ENCODE assay signal across 9 mouse cellular contexts in the genomic region with DNA sequence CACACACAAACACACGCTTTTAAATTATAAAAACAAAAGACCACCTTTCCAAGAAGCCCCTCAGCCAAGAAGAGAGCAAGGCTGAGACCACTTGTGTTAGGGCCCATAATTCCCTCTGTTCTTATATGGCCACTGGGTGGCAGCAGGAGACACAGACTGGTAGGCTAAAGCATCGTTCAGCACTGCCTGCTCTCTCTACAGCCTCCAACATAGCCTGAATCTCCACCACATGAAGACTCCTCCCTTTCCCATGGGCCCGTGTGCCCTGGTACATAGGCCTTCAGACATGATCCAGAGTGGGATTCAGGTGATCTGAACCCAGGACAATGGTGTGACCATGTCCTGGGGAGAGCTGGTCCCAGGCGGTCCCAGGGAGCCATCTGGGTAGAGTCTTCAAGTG. TPM values are rescaled to one million over a fixed set of nuclear protein-coding genes. Genes with fewer than 3 reads are reported as not detected.
DNase-seq lines count a peak whose midpoint lies in the region; ATAC-seq lines count a peak whose summit lies in the region.
"Had no signal": no experiment of that assay in that cellular context is flagged by ENCODE, and none has a peak within 500 bp of the region (broad histone marks: within the 10 kb centered on the region; RNA-seq: fewer than 3 reads in every experiment).

No protein-coding gene starts in this region.

- no peak overlapping the region for H3K4me3 ChIP-seq in kidney, embryonic 14.5 days (ENCODE audit: low read length)
- no peak overlapping the region for H3K4me3 ChIP-seq in limb, embryonic 15.5 days
- no peak overlapping the region for H3K4me3 ChIP-seq in midbrain, embryonic 16.5 days (ENCODE audit: low read depth, low read length)
- H3K4me3 ChIP-seq: erythroblast, embryonic 14.5 days had no signal

- WGBS in kidney, embryonic 14.5 days = 34% methylated on average over 4 of the region's 4 CpGs
- 32% methylated on average over 4 of the region's 4 CpGs for WGBS in limb, embryonic 15.5 days
- 26% methylated on average over 4 of the region's 4 CpGs for WGBS in midbrain, embryonic 16.5 days

- H3K9ac ChIP-seq in kidney, embryonic 14.5 days (ENCODE audit: low read depth, low read length) = no peak overlapping the region
- no peak overlapping the region for H3K9ac ChIP-seq in limb, embryonic 15.5 days
- H3K9ac ChIP-seq in midbrain, embryonic 16.5 days (ENCODE audit: low read depth, low read length) = no peak overlapping the region

- H3K27me3 ChIP-seq in kidney, embryonic 14.5 days (ENCODE audit: control insufficient read depth, insufficient read depth, low read length) = no peaks in the 10 kb centered on the region
- H3K27me3 ChIP-seq in limb, embryonic 15.5 days = no peaks in the 10 kb centered on the region
- H3K27me3 ChIP-seq in midbrain, embryonic 16.5 days (ENCODE audit: control insufficient read depth, insufficient read depth, low read depth, low read length) = no peaks in the 10 kb centered on the region

- DNase-seq in urinary bladder, postnatal 36 days (ENCODE audit: low spot score in 2 of 2) = peak; percentile 49 to 53
- DNase-seq in urinary bladder, adult 18-20 months (ENCODE audit: low spot score in 2 of 2) = no peak
- DNase-seq in cerebellum, postnatal 4 days (ENCODE audit: low spot score in 2 of 2) = peak; percentile 43 to 68
- peak; percentile 58 for DNase-seq in thymus, postnatal 25 days

- peak; percentile 73 for ATAC-seq in granulocyte monocyte progenitor cell, adult 5-6 weeks (replicated peaks; ENCODE audit: poor library complexity, severe bottlenecking)
- ATAC-seq in kidney, embryonic 14.5 days (ENCODE audit: low FRiP score, low TSS enrichment) = peak; percentile 68
- peak; percentile 15; the same call in 1 of the 2 replicates for ATAC-seq in limb, embryonic 15.5 days (ENCODE audit: insufficient number of reproducible peaks, low FRiP score, low TSS enrichment, low read depth)
- peak; percentile 88 for ATAC-seq in midbrain, embryonic 16.5 days

- H3K4me1 ChIP-seq in kidney, embryonic 14.5 days (ENCODE audit: control insufficient read depth, insufficient read depth, low read length) = 0 out of 2 replicates have a peak, but pooled peaks cover 4% of the 10 kb centered on the region
- peaks cover 24% of the 10 kb centered on the region for H3K4me1 ChIP-seq in limb, embryonic 15.5 days
- no peaks in the 10 kb centered on the region for H3K4me1 ChIP-seq in midbrain, embryonic 16.5 days (ENCODE audit: control insufficient read depth, insufficient read depth, low read length)

- H3K36me3 ChIP-seq in kidney, embryonic 14.5 days (ENCODE audit: control insufficient read depth, insufficient read depth, low read length) = peaks cover 23% of the 10 kb centered on the region; the same call in 1 of the 2 replicates
- H3K36me3 ChIP-seq in limb, embryonic 15.5 days = peaks cover 22% of the 10 kb centered on the region
- peaks cover 6% of the 10 kb centered on the region; the same call in 1 of the 2 replicates for H3K36me3 ChIP-seq in midbrain, embryonic 16.5 days (ENCODE audit: control insufficient read depth, insufficient read depth, low read length)

- H3K9me3 ChIP-seq in kidney, embryonic 14.5 days (ENCODE audit: control insufficient read depth, low read length) = no peaks in the 10 kb centered on the region
- H3K9me3 ChIP-seq in limb, embryonic 15.5 days = no peaks in the 10 kb centered on the region
- no peaks in the 10 kb centered on the region for H3K9me3 ChIP-seq in midbrain, embryonic 16.5 days (replicated peaks; ENCODE audit: control insufficient read depth, low read length, poor library complexity, severe bottlenecking)

- no peak overlapping the region for H3K27ac ChIP-seq in kidney, embryonic 14.5 days (ENCODE audit: low read depth, low read length)
- H3K27ac ChIP-seq in limb, embryonic 15.5 days = peak overlapping the region; percentile 64; the same call in 1 of the 2 replicates
- H3K27ac ChIP-seq in midbrain, embryonic 16.5 days (ENCODE audit: low read length) = no peak overlapping the region

- H3K4me2 ChIP-seq in kidney, embryonic 14.5 days (replicated peaks; ENCODE audit: low read depth, low read length) = no peak overlapping the region
- no peak overlapping the region for H3K4me2 ChIP-seq in limb, embryonic 15.5 days
- no peak overlapping the region for H3K4me2 ChIP-seq in midbrain, embryonic 16.5 days (ENCODE audit: low read length)

RNA-seq across cellular contexts. Expression of gene Myl3, which starts 24.9 kb away (rescaled TPM):
- not detected in 2 replicates for total RNA-seq in granulocyte monocyte progenitor cell, adult 5-6 weeks (2014; fragmentation: Nextera tagmentation)
- total RNA-seq in granulocyte monocyte progenitor cell, adult 5-6 weeks (2017) = not detected in 2 replicates
- polyA plus RNA-seq in kidney, embryonic 14.5 days (2014; fragmentation: Nextera tagmentation; extraction: Ambion mirVana) = 0.96 and 1.4 TPM in 2 replicates
- 16.3 and 125 TPM in 2 replicates for polyA plus RNA-seq in limb, embryonic 15.5 days (2015; fragmentation: Nextera tagmentation; extraction: Ambion mirVana)
- polyA plus RNA-seq in midbrain, embryonic 16.5 days (2015; fragmentation: Nextera tagmentation; extraction: Ambion mirVana) = 0.39 and 0.48 TPM in 2 replicates
- polyA plus RNA-seq: erythroblast, embryonic 14.5 days had no signal

RNA-seq across cellular contexts. Expression of gene Pth1r, which starts 30.2 kb away (rescaled TPM):
- 1.2 TPM in 1 of 2 replicates, not detected in the other for total RNA-seq in granulocyte monocyte progenitor cell, adult 5-6 weeks (2014; fragmentation: Nextera tagmentation)
- 0.10 and 2.5 TPM in 2 replicates for total RNA-seq in granulocyte monocyte progenitor cell, adult 5-6 weeks (2017)
- 27.3 and 40.9 TPM in 2 replicates for polyA plus RNA-seq in kidney, embryonic 14.5 days (2014; fragmentation: Nextera tagmentation; extraction: Ambion mirVana)
- polyA plus RNA-seq in limb, embryonic 15.5 days (2015; fragmentation: Nextera tagmentation; extraction: Ambion mirVana) = 82.6 and 110 TPM in 2 replicates
- 6.1 and 8.0 TPM in 2 replicates for polyA plus RNA-seq in midbrain, embryonic 16.5 days (2015; fragmentation: Nextera tagmentation; extraction: Ambion mirVana)
- polyA plus RNA-seq: erythroblast, embryonic 14.5 days had no signal

Comparison
In these comparisons a context has a peak if more than half of its experiments do, and no peak if none do; other contexts are left out.
1. DNase-seq: peak in urinary bladder, postnatal 36 days (2 of 2), cerebellum, postnatal 4 days (2 of 2) and thymus, postnatal 25 days (single experiment); none in urinary bladder, adult 18-20 months (0 of 2).
2. ATAC-seq: peak in every context shown above with its lines; median percentile 88 in midbrain, embryonic 16.5 days; 73 in granulocyte monocyte progenitor cell, adult 5-6 weeks; 68 in kidney, embryonic 14.5 days; 15 in limb, embryonic 15.5 days.